Comparison of ENCODE assay signal across 8 mouse cellular contexts in the genomic region with DNA sequence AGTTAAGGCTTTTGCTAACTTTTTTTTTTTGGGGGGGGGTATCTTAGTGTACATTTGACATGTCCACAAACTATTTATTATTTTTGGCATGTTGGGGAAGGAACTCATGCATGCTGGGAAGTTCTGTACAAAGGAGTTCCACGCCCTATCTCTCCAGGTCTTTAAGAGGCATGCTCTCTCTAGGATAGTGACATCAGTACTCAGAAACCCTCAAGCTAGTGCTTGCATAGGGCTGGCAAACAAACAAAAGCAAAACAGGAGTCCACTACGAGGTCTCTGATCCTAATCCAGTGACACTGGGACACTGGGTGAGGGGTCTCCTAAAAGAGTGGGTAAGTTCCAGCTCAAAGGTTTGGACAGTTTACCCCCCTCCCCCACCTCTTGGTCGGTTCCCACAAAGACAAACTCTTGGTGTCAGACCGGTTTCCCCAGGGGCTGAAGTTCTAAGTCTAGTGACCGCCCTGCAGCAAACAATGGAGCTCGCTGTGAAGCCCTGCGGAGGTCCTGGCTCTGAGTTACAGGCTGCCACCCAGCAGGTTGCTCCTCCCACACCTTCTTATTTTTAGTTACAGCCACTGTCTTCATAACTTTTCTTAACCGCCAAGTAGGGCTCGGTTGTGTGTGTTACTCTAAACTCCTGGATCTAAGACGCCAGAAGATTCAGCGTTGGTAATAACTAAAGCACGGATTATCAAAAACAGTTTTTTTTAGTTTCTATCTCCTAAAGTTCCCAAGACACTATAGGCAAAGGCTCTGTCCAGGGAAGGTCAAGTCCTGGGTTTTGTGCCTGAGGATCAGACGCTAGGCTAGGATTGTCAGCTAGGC. TPM values are rescaled to one million over a fixed set of nuclear protein-coding genes. Genes with fewer than 3 reads are reported as not detected.
DNase-seq lines count a peak whose midpoint lies in the region; ATAC-seq and TF ChIP-seq lines count a peak whose summit lies in the region.

No protein-coding gene starts in this region.

- dilution Hi-C loops in CH12.LX (cut with MboI; ENCODE audit: extremely low pct_ligation_motif_present, extremely low pct_unique_long_range_greater_than_20kb, low sequenced_read_pairs): no loop called here

- intact Hi-C loops in heart, postnatal 25 days (cut with DNase I): no loop called here

- 9% methylated on average over 13 of the region's 13 CpGs for WGBS in forebrain, embryonic 10.5 days
- WGBS in stomach, embryonic 15.5 days: 11% methylated on average over 13 of the region's 13 CpGs

- peak; percentile 47 for ATAC-seq in megakaryocyte progenitor cell, adult 5-6 weeks (replicated peaks; ENCODE audit: poor library complexity)
- ATAC-seq in stomach, embryonic 15.5 days (ENCODE audit: insufficient read depth, low FRiP score, low read depth): peak; percentile 56

- no peaks in the 10 kb centered on the region for H3K79me2 ChIP-seq in CH12.LX (replicated peaks; ENCODE audit: control insufficient read depth, extremely low read depth, insufficient read depth, poor library complexity, severe bottlenecking)

- H3K4me2 ChIP-seq in CH12.LX (ENCODE audit: insufficient read depth, low read depth, poor library complexity, severe bottlenecking): peak overlapping the region; percentile 86
- peak overlapping the region; percentile 81 for H3K4me2 ChIP-seq in stomach, embryonic 15.5 days

- TF ChIP-seq EP300 in CH12.LX (IDR thresholded peaks at IDR 0.05; ENCODE audit: low read length): no peak

- no peak for TF ChIP-seq RAD21 in CH12.LX (IDR thresholded peaks at IDR 0.05; ENCODE audit: low read depth, low read length)

- H3K9me3 ChIP-seq in CH12.LX (replicated peaks; ENCODE audit: low read length): no peaks in the 10 kb centered on the region
- H3K9me3 ChIP-seq in forebrain, embryonic 10.5 days: no peaks in the 10 kb centered on the region; the same call in 1 of the 2 replicates
- H3K9me3 ChIP-seq in stomach, embryonic 15.5 days: no peaks in the 10 kb centered on the region

- H3K27me3 ChIP-seq in CH12.LX (replicated peaks): peaks cover 19% of the 10 kb centered on the region
- H3K27me3 ChIP-seq in forebrain, embryonic 10.5 days (ENCODE audit: poor library complexity, severe bottlenecking): peaks cover 14% of the 10 kb centered on the region
- no peaks in the 10 kb centered on the region for H3K27me3 ChIP-seq in stomach, embryonic 15.5 days (replicated peaks)

- H3K9ac ChIP-seq in CH12.LX (ENCODE audit: insufficient read depth, low read depth): peak overlapping the region; percentile 79
- no peak overlapping the region for H3K9ac ChIP-seq in stomach, embryonic 15.5 days

- H3K36me3 ChIP-seq in CH12.LX (replicated peaks in 1 of 2; ENCODE audit: control insufficient read depth in 1 of 2, insufficient read depth in 1 of 2, low read length in 1 of 2): no peaks in the 10 kb centered on the region
- no peaks in the 10 kb centered on the region for H3K36me3 ChIP-seq in forebrain, embryonic 10.5 days (replicated peaks)
- no peaks in the 10 kb centered on the region for H3K36me3 ChIP-seq in stomach, embryonic 15.5 days

- in situ Hi-C loops in CH12.LX (cut with MboI; ENCODE audit: low pct_ligation_motif_present, low pct_unique_long_range_greater_than_20kb, low sequenced_read_pairs): no loop called here

- no peak for TF ChIP-seq CTCF in CH12.LX (conservative IDR thresholded peaks at IDR 0.05 in 1 of 2, IDR thresholded peaks at IDR 0.05 in 1 of 2; ENCODE audit: low read depth in 2 of 2, low read length in 2 of 2)

- H3K27ac ChIP-seq in CH12.LX (ENCODE audit: insufficient read depth, low read depth): no peak overlapping the region
- H3K27ac ChIP-seq in forebrain, embryonic 10.5 days: peak overlapping the region; percentile 88
- H3K27ac ChIP-seq in stomach, embryonic 15.5 days: peak overlapping the region; percentile 95

- DNase-seq in CH12.LX (ENCODE audit: extremely low read depth): no peak
- peak; percentile 41 to 60 for DNase-seq in adrenal gland, postnatal 36 days
- DNase-seq in forebrain, embryonic 10.5 days (ENCODE audit: extremely low spot score, low spot score): peak; percentile 29
- DNase-seq in heart, postnatal 25 days (ENCODE audit: low spot score): peak; percentile 35
- peak; percentile 61 to 76 for DNase-seq in kidney, postnatal 4 days
- DNase-seq in adipocyte (ENCODE audit: low spot score): no peak

- TF ChIP-seq POLR2A in CH12.LX (IDR thresholded peaks at IDR 0.05; ENCODE audit: low read depth, low read length): no peak

- H3K4me3 ChIP-seq in CH12.LX (replicated peaks in 1 of 3; ENCODE audit: low read depth in 2 of 3, low read length in 2 of 3, poor library complexity in 1 of 3): peak overlapping the region; percentile 62 to 80 (median 62)
- peak overlapping the region; percentile 65 for H3K4me3 ChIP-seq in forebrain, embryonic 10.5 days
- H3K4me3 ChIP-seq in stomach, embryonic 15.5 days (replicated peaks): peak overlapping the region; percentile 79

- peaks cover 4 to 15% of the 10 kb centered on the region in 2 experiments; a peak in 3 of 4 replicates for H3K4me1 ChIP-seq in CH12.LX (ENCODE audit: control insufficient read depth in 1 of 2, insufficient read depth in 2 of 2)
- H3K4me1 ChIP-seq in forebrain, embryonic 10.5 days: peaks cover 29% of the 10 kb centered on the region
- H3K4me1 ChIP-seq in stomach, embryonic 15.5 days: peaks cover 14% of the 10 kb centered on the region; the same call in 1 of the 2 replicates

TF ChIP-seq in CH12.LX, 34 proteins besides CTCF, POLR2A, EP300 and RAD21:
- TF ChIP-seq MXI1 (IDR thresholded peaks at IDR 0.05; ENCODE audit: low read depth, low read length) (0 out of 2 replicates have a peak, but pooled peaks have one; percentile 18), MEF2A (IDR thresholded peaks at IDR 0.05; ENCODE audit: borderline replicate concordance, low read depth, low read length) (no peak)

RNA-seq across cellular contexts. Expression of a gene that starts 1.2 kb away (rescaled TPM):
- total RNA-seq in CH12.LX (2012; rRNA removed) (5.0 and 5.2 TPM in 2 replicates), CH12.LX (2014; rRNA removed) (3.8 and 4.3 TPM in 2 replicates)
- polyA plus RNA-seq in CH12.LX (2012; ENCODE audit: insufficient read length, low read depth): 1.9 and 2.2 TPM in 2 replicates
- 10 to 100 TPM; 63.7 to 92.3 TPM for total RNA-seq in adrenal gland, postnatal 36 days (2021)
- 8.2 and 8.9 TPM in 2 replicates for polyA plus RNA-seq in forebrain, embryonic 10.5 days (2016; fragmentation: Nextera tagmentation; extraction: Ambion mirVana)
- total RNA-seq in heart, postnatal 25 days (2021): 10 to 100 TPM; 15.3 to 17.5 TPM
- 9.1 and 9.4 TPM in 2 replicates for total RNA-seq in megakaryocyte progenitor cell, adult 5-6 weeks (2015)
- total RNA-seq in megakaryocyte progenitor cell, adult 5-6 weeks (2017): 5.9 TPM in 2 replicates
- 20.4 and 21.9 TPM in 2 replicates for polyA plus RNA-seq in stomach, embryonic 15.5 days (2015; fragmentation: Nextera tagmentation; extraction: Ambion mirVana)

RNA-seq across cellular contexts. Expression of a gene that starts 33.7 kb away (rescaled TPM):
- total RNA-seq in CH12.LX (2012; rRNA removed) (not detected in 2 replicates), CH12.LX (2014; rRNA removed) (not detected in 2 replicates)
- not detected in 2 replicates for polyA plus RNA-seq in CH12.LX (2012; ENCODE audit: insufficient read length, low read depth)
- not detected for total RNA-seq in adrenal gland, postnatal 36 days (2021)
- not detected in 2 replicates for polyA plus RNA-seq in forebrain, embryonic 10.5 days (2016; fragmentation: Nextera tagmentation; extraction: Ambion mirVana)
- not detected for total RNA-seq in heart, postnatal 25 days (2021)
- not detected in 2 replicates for total RNA-seq in megakaryocyte progenitor cell, adult 5-6 weeks (2015)
- not detected in 2 replicates for total RNA-seq in megakaryocyte progenitor cell, adult 5-6 weeks (2017)
- polyA plus RNA-seq in stomach, embryonic 15.5 days (2015; fragmentation: Nextera tagmentation; extraction: Ambion mirVana): not detected in 2 replicates

Comparison
In these comparisons a context has a peak if more than half of its experiments do, and no peak if none do; other contexts are left out.
1. DNase-seq: peak in adrenal gland, postnatal 36 days (2 of 2), forebrain, embryonic 10.5 days (single experiment), heart, postnatal 25 days (single experiment) and kidney, postnatal 4 days (2 of 2); none in CH12.LX (single experiment) and adipocyte (single experiment).
2. Peak in every context shown above with its lines, with median percentiles within 50 percentile points of each other: H3K4me3 ChIP-seq.